Mouse (Mus musculus) E14TG2a.4 (cell line): ENCODE data around the gene Fam83g.

Experiments used
- CTCF ChIP-seq: conservative IDR thresholded peaks from 2 replicates; pipeline ENCODE4 v1.5.1; 2014; ENCODE audit warnings: low read length
- NANOG ChIP-seq: IDR thresholded peaks from 2 replicates; pipeline ENCODE4 v1.6.1; 2014; ENCODE audit warnings: borderline replicate concordance, low read length, mixed read lengths
- POU5F1 ChIP-seq: IDR thresholded peaks from 2 replicates; pipeline ENCODE4 v1.6.1; 2014; ENCODE audit warnings: low read length, borderline replicate concordance

GRCm38 (mm10) chr11:61713157-61713855, 29.4 kb downstream of the Fam83g start:
- no peak; the same call in 1 of the 2 replicates for TF ChIP-seq CTCF
- TF ChIP-seq NANOG, result no peak
- no peak for TF ChIP-seq POU5F1
